ENCODE assay signal across 8 mouse cellular contexts in genomic region chr9:58581958-58582540, GRCm38 (mm10). TPM values are rescaled to one million over a fixed set of nuclear protein-coding genes. Genes with fewer than 3 reads are reported as not detected.
DNase-seq lines count a peak whose midpoint lies in the region; ATAC-seq lines count a peak whose summit lies in the region.

Nptn (plus strand) TSS chr9:58582240.

- DNase-seq in adrenal gland, adult 18-20 months (ENCODE audit: low spot score in 2 of 2): peak; percentile 93 to 95
- peak; percentile 99 for DNase-seq in embryo, embryonic 11 days
- DNase-seq in gastrocnemius, postnatal 25 days: peak; percentile 99
- peak; percentile 96 for DNase-seq in intestine, embryonic 14.5 days (ENCODE audit: low spot score)
- peak; percentile 98 for DNase-seq in left cerebral cortex, postnatal 14 days (ENCODE audit: low spot score in 2 of 2)
- peak; percentile 99 for DNase-seq in mesoderm, embryonic 11.5 days (ENCODE audit: low read depth, low spot score)
- DNase-seq in right cerebral cortex, postnatal 36 days (ENCODE audit: low spot score in 2 of 2): peak; percentile 94 to 96
- peak; percentile 99 for DNase-seq in yolk sac, embryonic 10.5 days (ENCODE audit: low spot score)

- peak; percentile 98 for ATAC-seq in intestine, embryonic 14.5 days (replicated peaks; ENCODE audit: low FRiP score, low TSS enrichment, low read depth)

- peak within 1 kb of the TSS; percentile 59 for H3K4me2 ChIP-seq in intestine, embryonic 14.5 days (ENCODE audit: low read length)

- peak within 1 kb of the TSS; percentile 93 for H3K9ac ChIP-seq in intestine, embryonic 14.5 days (ENCODE audit: low read length)

- no peaks in the 10 kb centered on the region for H3K27me3 ChIP-seq in intestine, embryonic 14.5 days (replicated peaks; ENCODE audit: control insufficient read depth, insufficient read depth, low read length)

- no peaks in the 10 kb centered on the region for H3K9me3 ChIP-seq in intestine, embryonic 14.5 days (ENCODE audit: control insufficient read depth, low read length)

- peaks cover 7% of the 10 kb centered on the region for H3K4me1 ChIP-seq in intestine, embryonic 14.5 days (replicated peaks; ENCODE audit: control insufficient read depth, insufficient read depth, low read length)

- H3K4me3 ChIP-seq in intestine, embryonic 14.5 days (ENCODE audit: low read depth, low read length): peak within 1 kb of the TSS; percentile 95

- H3K27ac ChIP-seq in intestine, embryonic 14.5 days (ENCODE audit: low read depth): peak within 1 kb of the TSS; percentile 97

- intact Hi-C loops in left cerebral cortex, postnatal 14 days (cut with DNase I): loop anchor here (2.0 to 5.0 kb wide), 4 partner anchors 27 to 70 kb away; partner anchors contain the start of gene Cd276

- 1% methylated on average over 54 of the region's 56 CpGs for WGBS in intestine, embryonic 14.5 days

- no peaks in the 10 kb centered on the region for H3K36me3 ChIP-seq in intestine, embryonic 14.5 days (ENCODE audit: control insufficient read depth, insufficient read depth, low read length)

RNA-seq across cellular contexts. Expression of gene Nptn, which starts in this region (rescaled TPM):
- total RNA-seq in adrenal gland, adult 18-20 months (2021): 100 to 1,000 TPM; 154 to 157 TPM
- total RNA-seq in gastrocnemius, postnatal 25 days (2021): 10 to 100 TPM; 92.9 to 99.0 TPM
- 129 and 131 TPM in 2 replicates for polyA plus RNA-seq in intestine, embryonic 14.5 days (2014; fragmentation: Nextera tagmentation; extraction: Ambion mirVana)
- total RNA-seq in left cerebral cortex, postnatal 14 days (2021): 1,000 to 10,000 TPM in 1 of 2 experiments, 100 to 1,000 TPM in 1; 987 to 1,013 TPM

Comparison
In these comparisons a context has a peak if more than half of its experiments do, and no peak if none do; other contexts are left out.
1. Peak in every context shown above with its lines: DNase-seq, ATAC-seq, H3K4me3 ChIP-seq and H3K27ac ChIP-seq.
2. RNA of gene Nptn (total RNA-seq): 987 to 1,013 TPM in left cerebral cortex, postnatal 14 days; 154 to 157 TPM in adrenal gland, adult 18-20 months and 92.9 to 99.0 TPM in gastrocnemius, postnatal 25 days; every median in the first group is over 4 times any median in the second.